Mouse (Mus musculus) lung, postnatal 0 days (tissue): ENCODE results near the gene Camta1.

Experiments used
- CTCF ChIP-seq: IDR thresholded peaks from 2 replicates; pipeline ENCODE4 v1.5.1; 2016; ENCODE audit warnings: antibody characterized with exemption, mild to moderate bottlenecking
- EP300 ChIP-seq: IDR thresholded peaks from 2 replicates; pipeline ENCODE4 v1.6.1; 2016; ENCODE audit warnings: antibody characterized with exemption, mild to moderate bottlenecking, control low read depth

GRCm38 (mm10) chr4:151154306-151154705 lies 707.4 kb downstream of the Camta1 start:
- TF ChIP-seq CTCF (no peak), EP300 (no peak)
